Mouse (Mus musculus) CH12.LX (cell line): Measurements from ENCODE around the gene Ak4.

Source experiments
- CTCF ChIP-seq, 2 experiments: IDR thresholded peaks in 1 of 2; conservative IDR thresholded peaks in 1 of 2; 2 replicates each; pipeline ENCODE4 v1.5.1; 2011 to 2012; ENCODE audit warnings: low read depth in 2 of 2, low read length in 2 of 2, improper control_type of control experiment in 1 of 2, inconsistent platforms in 1 of 2, mild to moderate bottlenecking in 1 of 2, moderate library complexity in 1 of 2
- E2F4 ChIP-seq: IDR thresholded peaks from 2 replicates; pipeline ENCODE4 v1.6.1; 2011; ENCODE audit warnings: low read depth, low read length, improper control_type of control experiment; ENCODE audit not compliant: insufficient replicate concordance
- EP300 ChIP-seq: IDR thresholded peaks from 2 replicates; pipeline ENCODE4 v1.6.1; 2011; ENCODE audit warnings: low read length, improper control_type of control experiment
- ETS1 ChIP-seq: conservative IDR thresholded peaks from 2 replicates; pipeline ENCODE4 v1.6.1; 2012; ENCODE audit warnings: low read depth, mild to moderate bottlenecking, inconsistent platforms, low read length, improper control_type of control experiment, moderate library complexity
- MAX ChIP-seq: IDR thresholded peaks from 2 replicates; pipeline ENCODE4 v1.6.1; 2011; ENCODE audit warnings: low read length, improper control_type of control experiment
- NRF1 ChIP-seq: IDR thresholded peaks from 2 replicates; pipeline ENCODE4 v1.6.1; 2014; ENCODE audit warnings: low read depth, mild to moderate bottlenecking, inconsistent platforms, low read length, improper control_type of control experiment, moderate library complexity
- POLR2A ChIP-seq: IDR thresholded peaks from 2 replicates; pipeline ENCODE4 v1.6.1; 2011; ENCODE audit warnings: low read depth, mild to moderate bottlenecking, improper control_type of control experiment, low read length
- RCOR1 ChIP-seq: conservative IDR thresholded peaks from 2 replicates; pipeline ENCODE4 v1.6.1; 2012; ENCODE audit warnings: low read depth, mild to moderate bottlenecking, inconsistent platforms, low read length, improper control_type of control experiment
- SIN3A ChIP-seq: IDR thresholded peaks from 2 replicates; pipeline ENCODE4 v1.6.1; 2012; ENCODE audit warnings: low read length, improper control_type of control experiment, inconsistent platforms
- UBTF ChIP-seq: IDR thresholded peaks from 2 replicates; pipeline ENCODE4 v1.6.1; 2012; ENCODE audit warnings: low read depth, mild to moderate bottlenecking, inconsistent platforms, low read length, improper control_type of control experiment, moderate library complexity
- ZKSCAN1 ChIP-seq: IDR thresholded peaks from 2 replicates; pipeline ENCODE4 v1.6.1; 2012; ENCODE audit warnings: low read depth, inconsistent platforms, low read length, improper control_type of control experiment, borderline replicate concordance

DNA sequence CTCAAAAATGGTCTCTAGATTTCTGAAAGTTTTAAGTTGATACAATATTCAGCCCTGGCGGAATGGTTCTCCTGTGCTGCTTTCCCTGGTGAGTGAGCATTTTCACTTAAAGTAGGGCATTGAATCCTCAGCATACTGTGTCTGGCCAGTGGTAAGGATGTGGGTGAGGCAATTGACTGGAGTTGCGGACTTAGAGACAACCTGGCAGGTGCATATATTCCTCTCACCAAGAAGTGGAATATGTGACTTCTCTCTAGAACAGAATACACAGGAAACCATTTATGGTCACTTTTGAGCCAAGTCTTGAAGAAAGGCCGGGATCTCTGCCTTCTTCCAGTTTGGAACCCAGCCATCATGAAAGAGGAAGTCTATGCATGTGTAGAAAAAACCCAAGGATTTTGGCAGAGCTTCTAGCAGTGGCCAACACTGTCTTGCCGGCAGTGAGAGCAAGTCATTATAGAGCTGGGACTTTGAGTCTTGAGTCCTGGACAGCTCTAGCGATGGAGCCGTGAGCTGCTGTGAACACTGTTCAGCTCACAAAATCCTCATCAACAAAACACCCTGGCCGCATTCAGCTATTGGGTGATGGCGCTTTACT is 71.3 kb downstream of the Ak4 start:
- TF ChIP-seq CTCF (conservative IDR thresholded peaks at IDR 0.05 in 1 of 2, IDR thresholded peaks at IDR 0.05 in 1 of 2; ENCODE audit: low read depth in 2 of 2, low read length in 2 of 2) (no peak), EP300 (no peak), UBTF (no peak), ETS1 (no peak), POLR2A (no peak), E2F4 (no peak), RCOR1 (no peak), SIN3A (no peak), ZKSCAN1 (no peak), NRF1 (no peak), MAX (no peak)
